Mouse (Mus musculus) large intestine, adult 2 months (tissue): ENCODE measurements around the gene Zwilch. TPM values are rescaled to one million over a fixed set of nuclear protein-coding genes. Genes with fewer than 3 reads are reported as not detected.
"Not testable (repeated sequence)": the region's sequence is repeated elsewhere in the genome, so short reads cannot be mapped to it uniquely, and the experiment has no call there.

Experiments
- DNase-seq: peaks from one replicate; pipeline ENCODE4 v3.0.0-alpha.2; 2012; ENCODE audit warnings: low read depth, low spot score
- WGBS: fragments of 180-500 bp; shearing (Covaris S2); methylation state at CpG from one replicate; pipeline ENCODE4 v1.1.7; 2018; 5-methylcytosine and 5-hydroxymethylcytosine counted together
- polyA plus RNA-seq: library from polyadenylated mRNA; depleted of rRNA; stranded (reverse); fragments of >200 nt; gene quantifications from 2 replicates; pipeline ENCODE4 v1.2.3, GENCODE M21; 2012

Zwilch gene
- polyA plus RNA-seq, 1 experiment = 3.2 TPM

DNA sequence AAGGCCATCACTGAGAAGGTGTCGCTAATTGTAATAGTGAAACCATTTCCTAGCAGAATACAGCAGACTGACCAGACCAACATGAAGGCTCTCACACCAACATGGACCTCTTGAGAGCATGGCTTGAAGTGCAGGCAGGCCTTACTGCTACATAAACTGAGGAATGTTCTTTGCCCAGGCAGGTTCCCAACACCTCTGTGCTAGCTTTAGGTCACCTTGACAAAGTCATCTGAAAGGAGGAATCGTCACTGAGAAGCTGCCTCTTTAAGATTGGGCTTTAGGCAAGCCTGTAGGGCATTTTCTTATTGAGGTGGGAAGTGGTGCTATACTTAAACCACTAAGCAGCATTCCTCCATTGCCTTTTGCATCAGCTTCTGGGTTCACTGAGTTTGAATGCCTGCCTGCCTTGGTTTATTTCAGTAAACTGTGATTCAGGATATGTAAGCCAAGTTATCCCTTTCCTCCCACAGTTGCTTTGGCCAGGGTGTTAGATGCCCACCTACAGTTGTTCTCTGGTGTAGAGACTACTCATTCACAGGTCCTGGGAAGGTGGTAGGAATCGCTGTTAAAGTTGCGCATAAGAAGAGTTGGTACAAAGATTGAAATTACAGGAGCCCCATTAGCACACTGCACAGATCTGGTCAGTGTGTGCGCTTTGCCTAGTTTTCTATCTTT, 11.4 kb upstream of the Zwilch start:
- 95% methylated on average over 5 of the region's 5 CpGs for WGBS
- DNase-seq = no peak

DNA sequence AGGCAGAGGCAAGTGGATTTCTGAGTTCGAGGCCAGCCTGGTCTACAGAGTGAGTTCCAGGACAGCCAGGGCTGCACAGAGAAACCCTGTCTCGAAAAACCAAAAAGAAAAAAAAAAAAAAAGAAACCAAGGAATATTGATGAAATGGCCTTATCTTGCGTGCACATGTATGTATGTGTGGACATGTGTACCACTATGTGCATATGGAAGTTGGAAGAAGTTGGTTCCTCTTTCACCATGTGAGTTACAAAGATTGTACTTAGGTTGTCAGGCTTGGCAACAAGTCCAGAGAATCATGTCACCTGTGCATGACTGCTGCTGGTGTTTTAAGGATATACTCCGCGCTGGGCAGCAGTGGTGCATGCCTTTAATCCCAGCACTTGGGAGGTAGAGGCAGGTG, 10.4 kb upstream of the Zwilch start:
- WGBS = 90% methylated on average over 5 of the region's 5 CpGs
- not testable (repeated sequence) for DNase-seq

DNA sequence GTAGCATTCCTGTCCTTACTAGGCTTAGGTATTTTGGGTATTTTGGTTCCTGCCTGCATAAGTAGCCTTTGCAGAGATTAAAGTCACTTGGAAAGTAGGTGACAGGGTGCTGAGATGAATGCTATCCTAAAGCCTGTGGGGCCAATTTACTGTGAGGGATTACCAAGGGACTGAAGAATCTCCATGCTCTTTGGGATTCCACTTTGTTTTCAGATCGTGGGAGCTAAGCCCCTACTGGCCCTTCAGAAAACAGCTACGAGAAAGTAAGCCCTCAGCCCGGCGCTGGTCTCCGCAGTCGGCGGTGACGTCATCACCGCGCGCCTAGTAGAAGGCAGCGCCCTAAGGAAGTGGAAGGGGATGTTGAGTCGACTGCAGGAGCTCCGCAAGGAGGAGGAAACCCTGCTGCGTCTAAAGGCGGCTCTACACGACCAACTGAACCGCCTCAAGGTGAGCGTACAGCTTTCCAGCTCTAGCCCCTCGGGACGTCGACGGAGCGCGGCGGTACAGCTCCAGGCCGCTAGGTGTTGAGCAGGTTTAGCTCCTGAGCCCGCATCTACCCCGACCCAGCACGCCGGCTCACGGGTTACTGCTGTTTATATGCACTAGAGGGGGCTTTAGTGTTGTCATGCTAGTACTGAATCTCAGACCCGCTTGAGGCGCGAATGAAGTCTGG, 6.2 kb upstream of the Zwilch start, which contains the start of gene Snapc5:
Gene Snapc5, plus strand, starts transcription at position 301 of the 673 bp plus-strand sequence.
- under 1% methylated on average over 35 of the region's 35 CpGs for WGBS

DNA sequence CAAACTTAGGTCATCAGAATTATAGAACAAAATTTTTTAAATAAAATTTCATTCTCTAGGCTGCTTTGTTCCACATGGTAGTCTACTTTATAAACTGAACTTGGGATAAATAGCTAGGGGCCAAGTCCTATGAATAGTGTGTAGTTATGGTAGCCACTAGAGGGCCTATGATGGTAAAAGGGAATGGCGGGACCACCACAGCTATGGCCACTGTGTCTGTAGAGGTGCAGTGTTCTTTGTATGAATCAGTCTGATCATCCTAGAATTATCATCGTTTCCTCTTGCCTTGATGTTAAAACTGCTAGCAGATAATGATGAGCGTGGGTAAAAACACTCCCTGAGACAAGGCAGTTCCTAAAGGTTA, 5.7 kb upstream of the Zwilch start:
- DNase-seq = no peak
- 40% methylated on average over 3 of the region's 3 CpGs for WGBS

More for the DNA sequence above, 6.2 kb upstream of the Zwilch start, which contains the start of gene Snapc5:
- DNase-seq = peak; percentile 70

DNA sequence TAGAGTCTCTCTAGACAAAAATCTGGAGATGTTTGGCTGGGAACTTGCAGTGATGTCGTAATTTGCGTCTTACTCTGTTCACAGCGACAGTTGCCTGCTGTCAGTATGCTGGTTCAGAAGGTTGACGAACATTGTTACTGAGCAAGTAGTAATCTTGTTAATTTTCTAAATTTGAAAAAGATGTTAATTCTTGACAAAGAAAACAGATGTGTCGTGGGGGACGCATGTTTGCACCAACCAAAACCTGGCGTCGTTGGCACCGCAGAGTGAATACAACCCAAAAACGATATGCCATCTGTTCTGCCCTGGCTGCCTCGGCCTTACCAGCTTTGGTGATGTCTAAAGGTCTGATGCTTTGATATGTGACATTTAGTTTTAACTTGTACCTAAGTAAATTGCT, 2.5 kb upstream of the Zwilch start:
- 81% methylated on average over 11 of the region's 11 CpGs for WGBS
- DNase-seq = no peak

DNA sequence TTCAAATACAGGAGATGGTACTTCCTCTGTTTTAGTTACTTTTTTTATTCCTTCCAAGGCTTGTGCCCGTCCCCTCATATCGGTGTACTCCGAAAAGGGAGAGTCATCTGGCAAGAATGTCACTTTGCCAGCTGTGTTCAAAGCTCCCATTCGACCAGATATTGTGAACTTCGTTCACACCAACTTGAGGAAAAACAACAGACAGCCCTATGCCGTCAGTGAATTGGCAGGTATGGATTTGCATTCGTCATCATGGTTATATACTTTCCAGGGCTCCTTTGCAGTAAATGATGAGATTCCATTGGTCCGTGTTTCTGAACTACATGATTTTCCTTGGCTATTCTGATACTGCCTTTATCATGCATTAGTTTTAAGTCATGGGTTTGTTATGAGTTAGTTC, 1.9 kb upstream of the Zwilch start:
- WGBS = 25% methylated on average over 8 of the region's 8 CpGs
- no peak for DNase-seq

DNA sequence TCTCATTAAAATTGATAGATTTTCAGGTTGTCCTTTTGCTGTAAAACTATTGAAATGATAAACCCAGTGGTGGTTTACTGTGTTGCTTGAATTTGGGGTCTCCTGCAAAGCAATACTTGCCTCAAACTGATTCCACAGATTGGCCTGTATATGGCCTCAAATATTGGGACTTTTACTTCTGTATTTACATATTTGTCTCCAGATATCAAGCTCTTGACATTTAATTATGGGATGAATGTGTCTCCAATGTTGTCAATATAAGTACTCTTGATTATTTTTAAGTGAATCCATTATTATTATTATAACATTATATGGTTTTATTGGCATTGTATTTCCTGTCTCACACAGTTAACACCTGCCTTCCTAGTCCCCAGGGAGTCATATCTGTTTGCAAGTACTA, 1.4 kb upstream of the Zwilch start:
- DNase-seq = no peak

DNA sequence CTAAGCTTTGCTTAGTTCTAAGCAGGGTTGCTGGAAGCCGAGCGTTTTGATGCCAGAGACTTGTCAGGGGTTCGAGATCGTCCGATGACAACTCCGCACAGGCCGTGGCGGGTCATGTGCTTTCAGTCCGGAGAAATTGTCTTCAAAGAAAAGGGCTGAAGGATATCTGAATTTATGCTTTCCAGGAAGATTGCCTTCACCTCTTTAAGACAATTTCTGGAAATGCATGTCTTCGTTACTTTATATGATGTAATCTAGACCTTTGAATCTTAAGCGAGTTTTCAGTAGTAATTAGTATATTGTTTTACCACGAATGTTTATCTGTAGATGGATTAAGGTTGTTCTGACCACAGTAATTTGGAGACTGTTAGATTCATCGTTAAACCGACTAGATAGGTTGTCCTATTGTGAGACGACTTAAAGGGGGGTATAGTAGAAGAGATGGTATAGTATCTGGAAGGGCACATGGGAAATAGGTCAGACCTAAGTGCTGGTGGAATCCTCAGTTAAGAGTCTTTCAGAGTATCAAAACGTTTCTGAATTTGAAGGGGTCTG, 839 bp upstream of the Zwilch start:
- under 1% methylated on average over 16 of the region's 16 CpGs for WGBS

DNA sequence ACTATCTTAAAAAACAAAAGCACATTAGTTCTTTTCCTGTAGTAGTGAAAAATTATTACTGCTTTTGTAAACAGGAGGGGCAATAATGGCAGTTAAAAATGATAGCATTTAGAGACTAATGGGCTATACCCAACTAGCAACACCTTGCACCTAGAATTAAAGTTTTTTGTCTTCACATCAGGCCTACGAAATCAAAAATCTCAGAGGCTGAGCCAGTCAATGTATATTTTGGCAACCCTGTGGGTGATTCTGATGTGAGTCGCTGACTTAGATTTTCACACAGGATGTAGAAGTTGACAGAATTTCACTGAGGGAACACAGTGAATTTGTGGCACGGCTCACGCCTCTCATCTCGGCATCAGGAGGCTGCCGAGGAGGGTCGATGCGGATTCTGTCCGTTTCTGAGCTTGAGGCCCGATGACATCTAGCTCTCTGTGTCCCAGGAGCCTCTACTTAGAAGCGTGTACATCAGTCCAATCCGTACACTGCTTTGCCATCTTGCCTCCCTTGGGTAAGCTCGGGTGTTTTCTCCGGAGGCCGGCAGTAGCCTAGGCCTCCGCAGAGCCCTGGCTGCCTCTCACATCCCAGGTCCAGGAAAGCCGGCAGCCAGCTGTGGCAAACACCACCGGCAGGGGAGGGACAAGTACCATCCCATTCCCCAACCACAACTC, 624 bp downstream of the Zwilch start:
- 2% methylated on average over 18 of the region's 18 CpGs for WGBS

More for the DNA sequence above, 839 bp upstream of the Zwilch start:
- no peak for DNase-seq

DNA sequence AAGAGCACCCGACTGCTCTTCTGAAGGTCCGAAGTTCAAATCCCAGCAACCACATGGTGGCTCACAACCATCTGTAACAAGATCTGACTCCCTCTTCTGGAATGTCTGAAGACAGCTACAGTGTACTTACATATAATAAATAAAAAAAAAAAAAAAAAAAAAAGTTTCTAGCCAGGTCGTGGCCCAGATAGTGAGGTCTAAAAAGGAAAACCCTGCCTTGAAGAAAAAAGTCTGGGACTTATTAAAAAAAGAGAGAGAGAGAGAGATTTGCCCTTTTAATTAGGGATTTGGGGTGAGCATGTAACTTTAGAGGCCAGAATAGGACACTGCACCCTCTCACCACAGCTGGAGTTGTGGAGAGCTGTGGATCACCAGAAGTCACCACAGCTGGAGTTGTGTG, 2.9 kb downstream of the Zwilch start:
- 63% methylated on average over 3 of the region's 3 CpGs for WGBS
- DNase-seq = not testable (repeated sequence)

More for the DNA sequence above, 624 bp downstream of the Zwilch start:
- no peak for DNase-seq

DNA sequence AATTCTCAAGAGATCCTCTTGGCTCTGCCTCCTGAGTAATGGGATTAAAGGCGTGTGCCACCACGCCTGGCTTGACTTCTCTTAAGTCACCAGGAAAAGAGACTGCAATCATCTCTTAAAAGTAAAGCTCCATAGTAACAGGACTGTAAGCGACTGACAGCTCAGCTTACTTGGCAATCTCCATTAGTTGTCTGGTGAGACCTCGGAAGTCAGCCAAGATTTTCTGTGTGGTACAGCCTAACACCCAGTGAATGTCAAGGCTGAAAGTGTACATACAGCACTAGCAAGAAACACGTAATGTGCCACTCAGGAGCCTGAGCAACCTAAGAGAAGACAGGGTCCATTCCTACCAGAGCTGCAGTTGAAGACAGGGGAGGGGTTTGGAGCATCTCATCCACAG, 12.4 kb downstream of the Zwilch start:
- WGBS = 79% methylated on average over 5 of the region's 5 CpGs
- DNase-seq = no peak

DNA sequence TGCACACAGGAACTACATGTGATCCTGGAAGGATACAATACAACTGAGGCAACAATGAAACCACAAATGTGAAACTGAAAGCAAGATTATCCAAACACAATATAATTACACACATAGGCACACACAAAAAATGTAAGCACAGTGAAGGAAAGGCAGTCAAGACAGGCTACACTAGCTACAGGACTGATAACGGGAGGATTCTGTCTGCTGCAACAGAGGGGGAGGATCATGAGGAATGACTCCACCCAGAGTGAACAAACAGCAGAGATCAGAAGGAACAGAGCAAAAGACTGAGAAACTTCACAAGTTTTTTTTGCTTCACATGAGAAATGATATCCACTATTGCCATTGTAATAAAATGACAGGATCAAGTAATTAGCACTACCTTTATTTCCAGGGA, 16.3 kb downstream of the Zwilch start:
- WGBS = 53% methylated on average over 1 of the region's 1 CpGs
- DNase-seq = no peak

DNA sequence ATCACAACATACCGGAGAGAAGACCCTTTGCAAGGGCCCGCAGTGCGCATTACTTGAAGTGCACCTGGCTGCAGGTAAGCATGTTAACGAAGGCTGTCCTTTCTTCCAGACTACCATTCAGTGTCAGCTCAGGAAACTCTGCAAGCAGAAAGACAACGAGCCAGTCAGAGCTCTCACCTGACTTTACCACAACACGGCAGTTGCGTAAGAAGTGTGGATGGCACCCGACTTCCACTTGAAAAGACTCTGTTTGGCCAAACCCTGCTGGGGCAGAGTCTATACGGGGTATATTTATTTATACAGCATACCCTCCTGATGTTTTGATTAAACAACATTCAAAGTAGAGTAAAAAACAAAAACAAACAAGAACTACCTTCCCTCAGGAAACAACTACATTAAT, 33.0 kb downstream of the Zwilch start:
- DNase-seq = no peak
- 81% methylated on average over 9 of the region's 9 CpGs for WGBS

DNA sequence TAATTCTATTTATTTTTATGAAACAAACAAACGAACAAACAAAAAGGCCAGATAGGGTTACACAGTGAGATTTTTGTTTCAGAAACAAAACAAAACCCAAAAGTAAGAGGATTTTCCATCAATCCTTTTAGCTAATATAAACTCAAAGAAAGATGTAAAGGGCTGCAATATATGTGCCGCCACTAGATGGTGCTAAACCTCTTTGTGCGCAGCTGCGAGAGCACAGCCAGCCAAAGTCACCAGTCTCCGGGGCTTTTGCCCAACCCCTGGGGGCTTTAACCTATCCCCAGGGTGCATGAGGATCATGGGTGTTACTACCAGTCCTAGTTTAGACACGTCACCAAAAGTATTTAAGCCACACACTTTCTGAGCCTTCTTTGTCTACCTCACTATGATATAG, 34.0 kb downstream of the Zwilch start:
- DNase-seq = not testable (repeated sequence)
- WGBS = 3% methylated on average over 6 of the region's 6 CpGs

DNA sequence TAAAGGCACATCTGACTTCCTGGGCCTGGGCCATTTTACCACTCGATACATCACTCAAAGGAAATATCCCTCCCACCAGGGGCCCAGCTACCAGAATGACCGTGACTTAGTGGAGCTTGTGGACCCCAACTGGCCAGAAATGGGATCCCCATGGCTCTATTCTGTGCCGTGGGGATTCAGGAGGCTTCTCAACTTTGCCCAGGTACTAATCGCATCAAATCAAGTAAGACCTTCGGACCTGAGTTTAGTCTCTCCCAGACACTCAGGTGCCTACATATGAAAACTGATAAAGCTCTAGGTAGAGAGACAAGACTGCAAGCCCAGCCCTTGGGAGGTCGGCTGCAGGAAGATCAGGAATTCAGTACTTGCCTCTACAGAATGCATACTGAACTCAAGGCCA, 41.3 kb downstream of the Zwilch start:
- WGBS = 80% methylated on average over 6 of the region's 6 CpGs
- no peak for DNase-seq

DNA sequence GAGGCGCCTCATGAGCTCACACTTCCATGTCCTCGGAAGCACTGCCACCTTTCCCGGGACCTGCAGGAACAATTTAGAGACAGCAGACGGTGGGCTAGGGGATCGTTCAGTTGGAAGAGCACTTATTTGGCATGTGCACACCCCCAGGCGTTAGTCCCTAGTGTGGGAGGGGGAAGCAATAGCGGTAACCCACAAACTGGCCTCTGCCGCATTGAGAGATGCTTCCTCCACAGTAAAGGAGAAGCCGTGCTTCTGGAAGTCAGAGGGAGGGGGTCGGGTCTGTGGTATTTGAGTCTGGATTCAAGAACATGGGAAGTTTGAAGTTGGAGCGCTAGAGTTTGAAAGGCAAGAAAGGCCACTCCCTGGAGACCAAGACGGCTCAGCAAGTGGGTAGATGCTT, 46.8 kb downstream of the Zwilch start:
- WGBS = 69% methylated on average over 12 of the region's 12 CpGs

DNA sequence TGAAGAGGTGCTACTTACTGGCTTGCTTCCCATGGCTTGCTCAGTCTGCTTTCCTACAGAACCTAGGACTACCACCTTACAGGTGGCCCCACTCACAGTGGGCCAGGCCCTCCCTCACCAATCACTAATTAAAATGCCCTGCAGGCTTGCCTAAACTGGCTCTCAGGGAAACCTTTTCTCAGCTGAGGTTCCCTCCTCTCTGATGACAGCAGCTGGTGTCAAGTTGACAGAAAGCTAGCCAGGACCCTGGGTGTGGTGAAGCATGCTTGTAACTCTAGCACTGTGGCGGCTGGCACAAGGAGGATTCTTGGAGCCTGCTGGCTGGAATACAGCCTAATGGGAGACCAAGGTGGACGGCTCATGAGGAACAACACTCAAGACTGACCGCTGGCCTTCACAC, 47.6 kb downstream of the Zwilch start:
- no peak for DNase-seq
- WGBS = 64% methylated on average over 3 of the region's 3 CpGs

More for the DNA sequence above, 46.8 kb downstream of the Zwilch start:
- no peak for DNase-seq

DNA sequence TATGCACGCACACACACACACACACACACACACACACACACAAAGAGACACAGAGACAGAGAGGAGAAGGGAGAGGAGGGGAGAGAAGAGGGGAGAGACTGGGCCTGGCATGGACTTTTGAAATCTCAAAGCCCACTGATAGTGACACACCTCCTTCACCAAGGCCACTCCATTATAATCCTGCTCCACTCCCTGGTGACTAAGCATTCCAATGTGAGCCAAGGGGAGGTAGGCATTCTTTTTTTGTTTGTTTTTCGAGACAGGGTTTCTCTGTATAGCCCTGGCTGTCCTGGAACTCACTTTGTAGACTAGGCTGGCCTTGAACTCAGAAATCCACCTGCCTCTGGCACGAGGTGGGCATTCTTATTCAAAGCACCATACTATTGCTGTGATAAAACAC, 48.1 kb downstream of the Zwilch start:
- DNase-seq = not testable (repeated sequence)
- 41% methylated on average over 3 of the region's 3 CpGs for WGBS

DNA sequence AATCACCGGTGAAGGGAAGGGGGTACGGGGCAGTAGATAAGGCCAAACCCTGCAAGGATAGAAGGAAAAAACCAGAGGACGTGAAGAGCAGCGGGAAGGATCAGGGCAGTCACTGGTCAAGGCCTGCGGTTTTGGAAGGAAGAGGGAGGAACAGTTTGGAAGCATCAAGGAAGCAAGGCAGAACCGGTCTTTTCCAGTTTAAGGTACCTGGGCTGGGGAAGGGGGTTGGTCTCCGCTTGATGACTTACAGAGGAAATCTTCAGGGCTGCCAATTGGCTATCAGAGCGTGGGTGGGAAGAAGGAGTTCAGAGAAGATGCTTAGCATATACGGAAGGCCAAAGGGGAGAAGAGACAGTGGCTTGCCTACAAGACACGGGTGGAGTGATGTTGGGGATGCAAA, 50.3 kb downstream of the Zwilch start:
- DNase-seq = no peak
- WGBS = 93% methylated on average over 10 of the region's 10 CpGs

DNA sequence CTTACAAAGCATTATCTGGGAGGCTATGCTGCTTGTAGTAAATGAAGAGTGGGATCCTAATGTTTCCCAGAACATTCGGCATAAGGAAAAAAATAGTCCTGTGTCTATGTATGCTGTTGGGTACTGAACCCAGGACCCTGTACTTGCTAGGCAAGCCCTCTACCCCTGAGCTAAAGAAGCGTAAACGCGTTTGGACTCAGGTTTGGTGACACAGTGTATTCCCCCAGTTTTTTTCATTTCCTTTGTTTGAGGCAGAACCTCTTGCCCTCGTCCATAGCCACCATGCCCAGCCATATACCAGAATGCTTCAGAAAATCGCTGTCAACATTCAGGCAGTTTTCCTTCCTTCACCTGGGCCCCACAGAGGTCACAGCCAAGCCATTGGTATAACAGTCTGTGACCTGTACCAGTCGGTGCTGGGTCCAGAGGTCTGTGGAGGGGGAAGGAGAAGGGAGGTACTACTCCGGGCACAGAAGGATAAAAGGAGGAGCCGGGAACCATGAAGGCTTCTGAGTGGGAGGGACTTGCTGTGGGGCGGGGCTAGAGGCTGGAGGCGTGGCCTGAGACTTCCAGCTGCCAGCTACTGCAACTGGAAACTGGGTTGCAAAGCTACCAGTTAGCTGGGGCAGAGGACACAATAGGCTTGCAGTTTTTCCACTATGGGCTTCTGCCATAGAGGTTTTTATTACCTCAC, 52.2 kb downstream of the Zwilch start:
- 35% methylated on average over 11 of the region's 11 CpGs for WGBS
- no peak for DNase-seq
